Comparison of ENCODE assay signal across 15 mouse cellular contexts in genomic region chr11:120139309-120139731, GRCm38 (mm10). TPM values are rescaled to one million over a fixed set of nuclear protein-coding genes. Genes with fewer than 3 reads are reported as not detected.
DNase-seq lines count a peak whose midpoint lies in the region; ATAC-seq and TF ChIP-seq lines count a peak whose summit lies in the region.
"Had no signal": no experiment of that assay in that cellular context is flagged by ENCODE, and none has a peak within 500 bp of the region (broad histone marks: within the 10 kb centered on the region; RNA-seq: fewer than 3 reads in every experiment).

No protein-coding gene starts in this region.

- DNase-seq in gastrocnemius, adult 2 months, result peak; percentile 59
- DNase-seq in gastrocnemius, postnatal 25 days, result no peak
- no peak for DNase-seq in liver
- DNase-seq in G1E (ENCODE audit: low spot score), result no peak
- DNase-seq in cerebellum, adult 18-20 months, result no peak
- DNase-seq: B cell, adult 2 months; cerebellum, adult 9-10 months; embryo, embryonic 11 days; heart, postnatal 36 days had no signal

- intact Hi-C loops in gastrocnemius, adult 2 months (cut with DNase I), result no loop called here

- H3K4me2 ChIP-seq in liver, embryonic 12.5 days, result no peak overlapping the region
- no peak overlapping the region for H3K4me2 ChIP-seq in forebrain, embryonic 13.5 days
- H3K4me2 ChIP-seq: limb, embryonic 12.5 days; midbrain, embryonic 13.5 days had no signal

- H3K4me1 ChIP-seq in liver, embryonic 12.5 days, result peaks cover 91% of the 10 kb centered on the region
- H3K4me1 ChIP-seq in G1E (ENCODE audit: insufficient read depth, low read depth, low read length), result peaks cover 88% of the 10 kb centered on the region
- H3K4me1 ChIP-seq in forebrain, embryonic 13.5 days, result peaks cover 12% of the 10 kb centered on the region

- no peak for TF ChIP-seq CTCF in gastrocnemius, adult 2 months (IDR thresholded peaks at IDR 0.05)
- no peak for TF ChIP-seq CTCF in G1E (IDR thresholded peaks at IDR 0.05; ENCODE audit: low read depth, low read length)

- no peaks in the 10 kb centered on the region for H3K9me3 ChIP-seq in liver, embryonic 12.5 days (replicated peaks)
- no peaks in the 10 kb centered on the region for H3K9me3 ChIP-seq in G1E (replicated peaks)
- no peaks in the 10 kb centered on the region for H3K9me3 ChIP-seq in forebrain, embryonic 13.5 days (replicated peaks)
- H3K9me3 ChIP-seq: limb, embryonic 12.5 days; midbrain, embryonic 13.5 days had no signal

- no peaks in the 10 kb centered on the region for H3K27me3 ChIP-seq in liver, embryonic 12.5 days (replicated peaks)
- H3K27me3 ChIP-seq in G1E (ENCODE audit: insufficient read depth, low read length), result no peaks in the 10 kb centered on the region
- no peaks in the 10 kb centered on the region for H3K27me3 ChIP-seq in forebrain, embryonic 13.5 days
- H3K27me3 ChIP-seq: limb, embryonic 12.5 days; midbrain, embryonic 13.5 days had no signal

- peak overlapping the region; percentile 74 for H3K27ac ChIP-seq in gastrocnemius, adult 2 months
- H3K27ac ChIP-seq in liver, embryonic 12.5 days, result peak overlapping the region; percentile 27; the same call in 1 of the 2 replicates
- H3K27ac ChIP-seq in forebrain, embryonic 13.5 days, result no peak overlapping the region
- H3K27ac ChIP-seq: limb, embryonic 12.5 days; midbrain, embryonic 13.5 days had no signal

- H3K4me3 ChIP-seq in gastrocnemius, adult 2 months, result no peak overlapping the region
- H3K4me3 ChIP-seq in liver, embryonic 12.5 days, result no peak overlapping the region
- peak overlapping the region; percentile 57; the same call in 1 of the 2 replicates for H3K4me3 ChIP-seq in G1E (ENCODE audit: low read depth, low read length)
- no peak overlapping the region for H3K4me3 ChIP-seq in forebrain, embryonic 13.5 days
- H3K4me3 ChIP-seq: limb, embryonic 12.5 days; midbrain, embryonic 13.5 days had no signal

- no peak; the same call in 1 of the 2 replicates for ATAC-seq in liver, embryonic 12.5 days
- 0 out of 2 replicates have a peak, but pooled peaks have one; percentile 17 for ATAC-seq in G1E (ENCODE audit: extremely low read depth, insufficient number of reproducible peaks, low FRiP score, poor library complexity, severe bottlenecking)
- ATAC-seq in megakaryocyte progenitor cell, adult 5-6 weeks (replicated peaks; ENCODE audit: poor library complexity), result 0 out of 2 replicates have a peak, but pooled peaks have one; percentile 10
- no peak for ATAC-seq in forebrain, embryonic 13.5 days
- ATAC-seq: forebrain, embryonic 16.5 days; midbrain, embryonic 13.5 days had no signal

- WGBS in liver, embryonic 12.5 days (ENCODE audit: insufficient replicate concordance), result 25% methylated on average over 10 of the region's 10 CpGs
- 88% methylated on average over 10 of the region's 10 CpGs for WGBS in forebrain, embryonic 13.5 days

- peak overlapping the region; percentile 28; the same call in 1 of the 2 replicates for H3K9ac ChIP-seq in liver, embryonic 12.5 days
- no peak overlapping the region for H3K9ac ChIP-seq in forebrain, embryonic 13.5 days
- H3K9ac ChIP-seq: limb, embryonic 12.5 days; midbrain, embryonic 13.5 days had no signal

- H3K36me3 ChIP-seq in liver, embryonic 12.5 days, result peaks cover 80% of the 10 kb centered on the region
- H3K36me3 ChIP-seq in G1E (replicated peaks), result peaks cover 96% of the 10 kb centered on the region
- H3K36me3 ChIP-seq in forebrain, embryonic 13.5 days (ENCODE audit: poor library complexity, severe bottlenecking), result peaks cover 48% of the 10 kb centered on the region

RNA-seq across cellular contexts. Expression of gene Slc38a10, which starts 11.8 kb away (rescaled TPM):
- 10 to 100 TPM; 32.2 to 51.7 TPM for total RNA-seq in gastrocnemius, adult 2 months (2021)
- total RNA-seq in gastrocnemius, postnatal 25 days (2021), result 10 to 100 TPM; 43.8 to 57.6 TPM
- polyA plus RNA-seq in liver, embryonic 12.5 days (2016; fragmentation: Nextera tagmentation; extraction: Ambion mirVana), result 54.9 and 55.2 TPM in 2 replicates
- 47.0 and 52.8 TPM in 2 replicates for total RNA-seq in G1E (2014; fragmentation: Nextera tagmentation)
- 65.4 and 69.5 TPM in 2 replicates for total RNA-seq in G1E (2017)
- polyA plus RNA-seq in G1E (2012), result 92.4 and 92.6 TPM in 2 replicates
- 31.6 and 33.3 TPM in 2 replicates for total RNA-seq in megakaryocyte progenitor cell, adult 5-6 weeks (2015)
- total RNA-seq in megakaryocyte progenitor cell, adult 5-6 weeks (2017), result 40.2 and 41.2 TPM in 2 replicates
- 76.8 and 92.2 TPM in 2 replicates for polyA plus RNA-seq in forebrain, embryonic 13.5 days (2015; fragmentation: Nextera tagmentation; extraction: Ambion mirVana)

RNA-seq across cellular contexts. Expression of gene Ndufaf8, which starts 40.6 kb away (rescaled TPM):
- 10 to 100 TPM; 38.3 to 43.3 TPM for total RNA-seq in gastrocnemius, adult 2 months (2021)
- total RNA-seq in gastrocnemius, postnatal 25 days (2021), result 10 to 100 TPM; 30.9 to 39.5 TPM
- polyA plus RNA-seq in liver, embryonic 12.5 days (2016; fragmentation: Nextera tagmentation; extraction: Ambion mirVana), result 64.4 and 68.1 TPM in 2 replicates
- total RNA-seq in G1E (2014; fragmentation: Nextera tagmentation) (10.4 and 11.1 TPM in 2 replicates), G1E (2017) (15.1 and 20.3 TPM in 2 replicates)
- polyA plus RNA-seq in G1E (2012), result 60.0 and 78.2 TPM in 2 replicates
- total RNA-seq in megakaryocyte progenitor cell, adult 5-6 weeks (2015), result 18.6 and 24.5 TPM in 2 replicates
- total RNA-seq in megakaryocyte progenitor cell, adult 5-6 weeks (2017), result 20.0 and 20.6 TPM in 2 replicates
- polyA plus RNA-seq in forebrain, embryonic 13.5 days (2015; fragmentation: Nextera tagmentation; extraction: Ambion mirVana), result 59.2 and 60.5 TPM in 2 replicates

RNA-seq across cellular contexts. Expression of gene Tepsin, which starts 40.8 kb away (rescaled TPM):
- total RNA-seq in gastrocnemius, adult 2 months (2021), result 1 to 10 TPM; 4.5 to 5.5 TPM
- 1 to 10 TPM; 5.2 to 5.5 TPM for total RNA-seq in gastrocnemius, postnatal 25 days (2021)
- 9.3 and 11.3 TPM in 2 replicates for polyA plus RNA-seq in liver, embryonic 12.5 days (2016; fragmentation: Nextera tagmentation; extraction: Ambion mirVana)
- total RNA-seq in G1E (2014; fragmentation: Nextera tagmentation), result 13.1 and 14.2 TPM in 2 replicates
- 12.1 and 15.7 TPM in 2 replicates for total RNA-seq in G1E (2017)
- polyA plus RNA-seq in G1E (2012), result 24.2 and 24.3 TPM in 2 replicates
- 8.3 and 10.3 TPM in 2 replicates for total RNA-seq in megakaryocyte progenitor cell, adult 5-6 weeks (2015)
- 8.3 and 8.8 TPM in 2 replicates for total RNA-seq in megakaryocyte progenitor cell, adult 5-6 weeks (2017)
- 18.0 and 19.0 TPM in 2 replicates for polyA plus RNA-seq in forebrain, embryonic 13.5 days (2015; fragmentation: Nextera tagmentation; extraction: Ambion mirVana)

RNA-seq across cellular contexts. Expression of gene Cep131, which starts 52.7 kb away (rescaled TPM):
- 1 to 10 TPM; 5.3 to 9.5 TPM for total RNA-seq in gastrocnemius, adult 2 months (2021)
- 1 to 10 TPM; 5.1 to 7.2 TPM for total RNA-seq in gastrocnemius, postnatal 25 days (2021)
- 10.5 and 11.4 TPM in 2 replicates for polyA plus RNA-seq in liver, embryonic 12.5 days (2016; fragmentation: Nextera tagmentation; extraction: Ambion mirVana)
- total RNA-seq in G1E (2014; fragmentation: Nextera tagmentation) (6.1 and 10.4 TPM in 2 replicates), G1E (2017) (7.9 and 8.8 TPM in 2 replicates)
- polyA plus RNA-seq in G1E (2012), result 26.2 and 30.1 TPM in 2 replicates
- 5.1 and 5.2 TPM in 2 replicates for total RNA-seq in megakaryocyte progenitor cell, adult 5-6 weeks (2015)
- total RNA-seq in megakaryocyte progenitor cell, adult 5-6 weeks (2017), result 12.3 and 19.3 TPM in 2 replicates
- polyA plus RNA-seq in forebrain, embryonic 13.5 days (2015; fragmentation: Nextera tagmentation; extraction: Ambion mirVana), result 26.9 and 28.8 TPM in 2 replicates

Comparison
In these comparisons a context has a peak if more than half of its experiments do, and no peak if none do; other contexts are left out.
1. ATAC-seq: peak in G1E (single experiment) and megakaryocyte progenitor cell, adult 5-6 weeks (single experiment); none in liver, embryonic 12.5 days (single experiment) and forebrain, embryonic 13.5 days (single experiment).